Mouse (Mus musculus) embryonic facial prominence, embryonic 15.5 days (tissue): ENCODE measurements at regions not wholly inside any gene's neighbourhood (a gene's known extent, or its start where the extent isn't known, plus 50 kb on each side); places are given as distances from the start of the nearest gene placed in this dataset.

Experiments
- ATAC-seq: fragments of 200-750 bp; cut with Nextera tagmentation; 2 replicates; pipeline ENCODE4 v1.8.0; 2017; ENCODE audit warnings: low read depth, moderate TSS enrichment; ENCODE audit not compliant: insufficient number of reproducible peaks, low FRiP score, low TSS enrichment
- H3K27ac ChIP-seq: fragments of 300-500 bp; sonication (generic); replicated peaks from 2 replicates; pipeline ENCODE4 v1.5.1; 2015; ENCODE audit warnings: mild to moderate bottlenecking, inconsistent platforms
- H3K27me3 ChIP-seq: fragments of 300-500 bp; sonication (generic); 2 replicates; pipeline ENCODE4 v1.6.1; 2015; ENCODE audit warnings: inconsistent platforms
- H3K36me3 ChIP-seq: fragments of 300-500 bp; sonication (generic); 2 replicates; pipeline ENCODE4 v1.6.1; 2015; ENCODE audit warnings: mild to moderate bottlenecking, inconsistent platforms
- H3K4me1 ChIP-seq: fragments of 300-500 bp; sonication (generic); 2 replicates; pipeline ENCODE4 v1.6.1; 2015; ENCODE audit warnings: inconsistent platforms
- H3K4me2 ChIP-seq: fragments of 300-500 bp; sonication (generic); replicated peaks from 2 replicates; pipeline ENCODE4 v1.6.1; 2015; ENCODE audit warnings: mild to moderate bottlenecking, inconsistent platforms
- H3K4me3 ChIP-seq: fragments of 300-500 bp; sonication (generic); replicated peaks from 2 replicates; pipeline ENCODE4 v1.5.1; 2015; ENCODE audit warnings: mild to moderate bottlenecking, inconsistent platforms
- H3K9ac ChIP-seq: fragments of 300-500 bp; sonication (generic); 2 replicates; pipeline ENCODE4 v1.6.1; 2015; ENCODE audit warnings: inconsistent platforms
- H3K9me3 ChIP-seq: fragments of 300-500 bp; sonication (generic); replicated peaks from 2 replicates; pipeline ENCODE4 v1.6.1; 2016; ENCODE audit warnings: inconsistent platforms
- WGBS: fragments of 180-500 bp; shearing (Covaris S2); methylation state at CpG from one replicate; pipeline ENCODE4 v1.1.7; 2015; 5-methylcytosine and 5-hydroxymethylcytosine counted together

DNA sequence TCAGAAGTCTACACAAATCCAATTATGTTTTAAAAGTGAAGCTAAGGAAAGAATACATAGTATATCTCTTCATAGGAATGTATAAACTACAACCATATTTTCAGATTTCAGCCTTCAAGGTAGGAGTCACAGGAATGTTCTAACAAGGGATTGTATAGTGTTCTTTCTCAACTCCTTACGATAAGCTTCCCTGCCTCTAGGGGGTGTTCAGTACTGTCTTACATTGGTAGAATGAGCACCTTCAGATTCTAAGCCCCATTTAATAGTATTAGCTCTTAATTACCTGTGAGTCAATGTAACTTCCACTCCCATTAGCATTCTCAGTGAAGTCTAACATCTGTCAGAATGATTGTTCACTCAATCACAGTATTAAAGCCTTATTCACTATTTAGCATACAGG is 481.5 kb upstream of the Mpdz start:
- Histone ChIP-seq H3K4me2 (no peak overlapping the region), H3K4me1 (peaks cover 32% of the 10 kb centered on the region), H3K9me3 (no peaks in the 10 kb centered on the region), H3K9ac (no peak overlapping the region), H3K27ac (no peak overlapping the region), H3K36me3 (no peaks in the 10 kb centered on the region), H3K4me3 (no peak overlapping the region), H3K27me3 (no peaks in the 10 kb centered on the region)
- no peak for ATAC-seq
- 80% methylated on average over 1 of the region's 1 CpGs for WGBS

DNA sequence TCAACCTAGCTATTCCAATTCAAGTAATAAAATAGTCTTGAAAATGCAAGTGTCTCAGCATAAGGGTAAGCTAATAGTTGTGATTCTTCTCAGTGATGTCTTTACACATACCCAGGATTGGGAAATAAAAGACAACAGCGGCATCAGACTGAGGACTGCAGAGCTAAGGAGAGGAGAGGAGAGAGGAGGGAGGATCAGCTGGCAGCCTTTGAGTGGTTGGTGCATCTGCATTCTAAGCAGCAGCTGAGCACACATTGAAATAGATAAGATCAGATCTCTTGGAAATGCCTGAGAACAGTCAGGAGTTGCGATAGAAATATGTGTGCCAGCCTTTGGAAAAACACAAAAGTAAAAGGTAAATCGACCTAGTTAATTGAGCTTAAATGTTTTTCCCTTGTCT is 480.3 kb upstream of the Mpdz start:
- Histone ChIP-seq H3K36me3 (no peaks in the 10 kb centered on the region), H3K27me3 (no peaks in the 10 kb centered on the region), H3K4me3 (no peak overlapping the region), H3K4me2 (no peak overlapping the region), H3K9me3 (no peaks in the 10 kb centered on the region), H3K4me1 (peaks cover 24% of the 10 kb centered on the region), H3K9ac (no peak overlapping the region), H3K27ac (no peak overlapping the region)
- 61% methylated on average over 3 of the region's 3 CpGs for WGBS
- ATAC-seq: no peak

DNA sequence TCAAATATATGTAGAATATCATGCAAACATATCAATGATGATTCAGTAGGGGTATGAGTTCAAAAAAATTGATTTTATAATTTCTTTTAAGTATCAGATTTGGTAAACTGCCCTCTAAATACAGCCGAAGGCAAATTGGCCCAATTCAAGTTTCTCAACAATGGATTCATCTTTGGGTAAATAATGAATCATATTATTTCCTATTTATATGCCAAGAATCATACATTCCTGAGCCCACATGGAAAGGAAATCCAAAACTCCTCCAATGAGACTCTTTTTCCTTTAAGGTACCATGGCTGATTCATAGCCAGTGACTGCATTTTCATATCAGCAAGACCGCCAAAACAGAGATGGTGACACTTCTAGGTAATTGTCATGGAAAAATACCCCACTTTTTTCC is 472.4 kb upstream of the Mpdz start:
- Histone ChIP-seq H3K9ac (no peak overlapping the region), H3K36me3 (no peaks in the 10 kb centered on the region), H3K9me3 (no peaks in the 10 kb centered on the region), H3K27ac (no peak overlapping the region), H3K4me2 (no peak overlapping the region), H3K4me1 (no peaks in the 10 kb centered on the region), H3K27me3 (no peaks in the 10 kb centered on the region), H3K4me3 (no peak overlapping the region)
- WGBS: 91% methylated on average over 2 of the region's 2 CpGs
- ATAC-seq: no peak

DNA sequence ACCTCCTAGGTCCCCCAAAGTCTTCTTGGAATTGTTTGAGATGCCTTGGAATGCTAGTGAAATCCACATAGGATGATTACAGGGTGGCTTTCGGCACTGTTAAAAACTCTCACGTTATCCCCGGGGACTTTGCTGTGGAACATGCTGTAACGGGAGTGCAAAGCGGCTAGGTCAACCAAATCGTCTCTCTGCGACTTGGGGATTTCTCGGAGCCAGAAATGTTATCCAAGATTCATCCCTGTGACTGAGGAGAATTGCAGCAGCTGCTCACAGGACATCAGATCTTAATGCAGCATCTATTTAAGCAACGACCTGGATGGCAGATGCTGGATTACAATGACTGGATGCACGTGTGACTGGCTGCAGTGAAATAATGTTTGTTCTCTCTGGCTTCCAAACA is 470.7 kb upstream of the Mpdz start:
- no peaks in the 10 kb centered on the region for H3K4me1 ChIP-seq
- H3K4me2 ChIP-seq: no peak overlapping the region
- no peaks in the 10 kb centered on the region for H3K36me3 ChIP-seq
- H3K27me3 ChIP-seq: no peaks in the 10 kb centered on the region
- no peak overlapping the region for H3K4me3 ChIP-seq
- 43% methylated on average over 10 of the region's 10 CpGs for WGBS
- no peaks in the 10 kb centered on the region for H3K9me3 ChIP-seq
- no peak overlapping the region for H3K27ac ChIP-seq
- no peak for ATAC-seq
- no peak overlapping the region for H3K9ac ChIP-seq

DNA sequence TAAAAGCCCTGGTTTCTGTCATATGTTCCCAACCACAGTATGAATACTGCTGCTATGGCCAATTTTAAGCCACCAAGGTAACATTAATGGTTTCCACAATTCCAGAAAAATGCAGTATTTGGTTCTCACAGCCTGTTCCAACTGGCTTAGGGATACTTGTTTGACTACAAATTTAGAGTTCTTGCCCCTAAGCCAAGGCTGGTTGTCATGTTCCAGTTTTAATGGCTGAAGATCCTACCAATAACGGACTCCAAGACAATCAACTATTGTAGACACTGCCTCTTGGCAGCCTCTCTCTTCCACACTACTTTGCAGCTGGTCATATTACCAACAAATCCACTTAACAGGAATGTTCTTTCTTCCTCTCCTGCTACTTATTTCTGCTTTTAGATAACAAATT is 470.0 kb upstream of the Mpdz start:
- no peak overlapping the region for H3K4me2 ChIP-seq
- ATAC-seq: no peak
- H3K4me3 ChIP-seq: no peak overlapping the region
- H3K9ac ChIP-seq: no peak overlapping the region
- H3K27me3 ChIP-seq: no peaks in the 10 kb centered on the region
- no peaks in the 10 kb centered on the region for H3K36me3 ChIP-seq
- no peak overlapping the region for H3K27ac ChIP-seq
- H3K4me1 ChIP-seq: no peaks in the 10 kb centered on the region
- 40% methylated on average over 1 of the region's 1 CpGs for WGBS
- H3K9me3 ChIP-seq: no peaks in the 10 kb centered on the region

DNA sequence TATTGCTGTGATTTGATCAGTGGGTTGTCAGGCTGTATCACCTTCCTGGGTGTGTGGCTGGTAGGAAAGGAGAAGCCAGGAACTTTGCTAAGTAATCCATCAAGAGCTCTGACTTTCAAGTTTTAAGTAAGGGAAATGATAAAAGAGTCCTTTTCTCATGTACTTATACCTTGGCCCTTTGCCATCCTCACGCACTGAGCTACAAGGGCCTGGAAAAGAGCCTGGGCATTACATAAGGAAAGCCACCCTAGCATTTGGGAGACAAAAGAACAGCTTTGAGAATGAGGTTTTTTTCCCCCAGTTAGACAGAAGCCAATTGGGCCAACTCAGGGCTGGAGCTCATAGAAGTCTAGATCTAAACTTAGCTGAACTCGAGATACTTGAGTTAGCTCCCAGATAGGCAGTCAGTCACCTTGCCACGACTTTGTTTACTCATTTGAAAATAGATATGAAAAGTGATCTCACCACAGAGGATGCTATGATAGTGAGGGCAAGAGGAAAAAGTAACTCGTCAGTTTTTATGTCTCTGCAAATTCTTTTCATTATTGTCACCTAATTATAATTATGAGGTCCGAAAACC is 457.4 kb upstream of the Mpdz start:
- Histone ChIP-seq H3K4me3 (no peak overlapping the region), H3K4me2 (no peak overlapping the region), H3K36me3 (no peaks in the 10 kb centered on the region), H3K27me3 (no peaks in the 10 kb centered on the region), H3K27ac (no peak overlapping the region), H3K9ac (no peak overlapping the region), H3K9me3 (no peaks in the 10 kb centered on the region), H3K4me1 (no peaks in the 10 kb centered on the region)
- ATAC-seq: no peak
- 71% methylated on average over 5 of the region's 5 CpGs for WGBS

DNA sequence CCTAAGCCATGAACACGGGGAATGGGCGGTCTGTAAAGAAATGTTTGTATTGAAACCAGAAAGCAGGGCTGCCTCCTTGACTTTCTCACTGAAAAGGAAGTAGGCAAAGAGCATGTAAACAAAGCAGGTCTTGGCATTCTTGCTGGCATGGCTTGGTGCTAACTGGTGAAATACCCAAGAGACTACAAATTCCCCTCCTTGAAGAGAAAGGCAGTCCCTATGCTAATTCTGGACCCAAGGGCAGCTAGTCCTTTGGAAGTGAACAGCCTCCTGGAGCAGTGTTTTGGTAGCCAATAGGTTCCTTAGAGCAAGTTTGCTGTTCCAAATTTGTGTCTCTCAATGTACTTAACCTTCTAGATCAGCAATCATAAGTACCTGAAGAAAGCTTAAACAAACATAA is 456.0 kb upstream of the Mpdz start:
- WGBS: 68% methylated on average over 2 of the region's 2 CpGs
- Histone ChIP-seq H3K4me1 (no peaks in the 10 kb centered on the region), H3K4me3 (no peak overlapping the region), H3K36me3 (no peaks in the 10 kb centered on the region), H3K9ac (no peak overlapping the region), H3K9me3 (no peaks in the 10 kb centered on the region), H3K27ac (no peak overlapping the region), H3K4me2 (no peak overlapping the region), H3K27me3 (no peaks in the 10 kb centered on the region)
- no peak for ATAC-seq

DNA sequence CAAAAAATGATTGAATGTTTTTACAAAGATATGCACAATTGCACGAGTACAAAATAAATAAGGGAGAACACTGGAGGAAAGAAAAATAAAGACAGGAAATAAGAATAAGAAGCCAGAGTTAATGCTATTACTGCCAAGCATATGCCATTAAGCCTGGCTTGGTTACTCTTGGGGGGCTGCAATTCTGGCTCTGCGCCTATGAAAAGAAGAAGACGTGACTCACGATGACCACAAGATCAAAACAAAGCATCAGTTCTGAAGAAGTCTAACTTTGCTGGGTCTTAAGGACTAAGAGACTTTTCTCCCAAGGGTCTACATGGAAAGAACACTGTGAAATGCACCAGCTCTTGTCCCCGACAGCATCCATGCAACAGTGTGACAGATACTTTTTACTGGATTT is 454.8 kb upstream of the Mpdz start:
- H3K4me3 ChIP-seq: no peak overlapping the region
- ATAC-seq: no peak
- H3K27me3 ChIP-seq: no peaks in the 10 kb centered on the region
- H3K27ac ChIP-seq: no peak overlapping the region
- WGBS: 64% methylated on average over 5 of the region's 5 CpGs
- no peak overlapping the region for H3K4me2 ChIP-seq
- no peaks in the 10 kb centered on the region for H3K4me1 ChIP-seq
- no peaks in the 10 kb centered on the region for H3K36me3 ChIP-seq
- no peak overlapping the region for H3K9ac ChIP-seq
- no peaks in the 10 kb centered on the region for H3K9me3 ChIP-seq

DNA sequence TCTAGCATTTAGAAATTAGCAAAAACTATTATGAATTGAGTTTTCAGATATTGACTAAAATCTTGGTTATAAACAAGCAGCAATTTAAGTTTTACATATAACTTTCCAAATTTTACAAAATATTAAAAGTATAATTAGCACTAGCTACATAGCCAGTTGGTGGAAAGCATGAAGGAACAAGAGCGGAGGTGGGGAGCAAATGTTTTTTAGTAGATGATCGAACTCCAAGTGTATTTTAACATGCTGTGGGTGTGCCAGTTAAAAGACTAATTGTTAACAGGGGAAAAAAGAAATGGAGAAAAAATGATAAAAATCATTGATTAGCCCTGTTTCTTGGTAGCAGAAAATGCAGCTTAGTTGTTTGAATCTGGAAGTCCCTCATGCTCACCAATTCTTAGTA is 426.3 kb upstream of the Mpdz start:
- Histone ChIP-seq H3K27ac (no peak overlapping the region), H3K4me1 (no peaks in the 10 kb centered on the region), H3K27me3 (no peaks in the 10 kb centered on the region), H3K9me3 (no peaks in the 10 kb centered on the region), H3K4me3 (no peak overlapping the region), H3K36me3 (no peaks in the 10 kb centered on the region), H3K4me2 (no peak overlapping the region), H3K9ac (no peak overlapping the region)
- ATAC-seq: no peak
- 87% methylated on average over 2 of the region's 2 CpGs for WGBS

DNA sequence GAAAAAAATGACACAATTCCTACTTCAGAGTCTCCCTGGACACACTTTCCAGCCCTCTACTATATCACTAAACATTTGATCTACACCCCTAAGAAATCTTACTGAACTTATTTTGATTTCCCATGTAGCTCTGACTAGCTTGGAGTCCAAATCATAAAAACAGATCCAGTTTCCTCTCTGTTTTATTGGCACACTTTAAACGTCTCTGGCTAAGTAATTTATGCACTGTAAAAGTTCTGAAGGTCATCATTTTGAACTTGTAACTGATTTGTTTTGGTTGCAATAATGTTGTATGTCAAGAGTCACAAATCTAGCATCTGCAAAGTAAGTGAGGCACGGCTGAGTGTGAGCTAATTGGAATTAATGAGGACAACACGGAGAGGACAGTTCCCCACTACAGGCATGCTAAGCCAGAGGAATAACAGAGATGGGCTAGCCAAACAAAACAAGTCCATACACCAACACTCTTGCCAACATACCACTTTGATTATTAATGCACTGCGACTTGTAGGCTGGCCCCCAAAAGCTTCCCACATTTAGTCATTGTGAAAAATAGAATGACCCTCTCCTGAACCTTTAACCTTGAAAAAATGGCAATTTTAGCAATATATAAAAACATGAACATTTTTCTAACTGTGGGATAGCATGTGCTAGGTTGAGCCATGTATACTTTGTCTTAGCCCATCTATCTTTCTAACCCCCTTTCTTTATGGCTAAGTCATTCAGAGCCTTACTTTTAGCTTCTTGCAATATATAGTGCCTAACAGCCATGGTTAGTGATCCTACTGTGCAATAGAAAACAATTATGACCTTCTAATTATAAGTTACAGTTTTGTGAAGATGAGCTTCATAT is 399.3 kb upstream of the Mpdz start:
- H3K4me2 ChIP-seq: no peak overlapping the region
- H3K9me3 ChIP-seq: no peaks in the 10 kb centered on the region
- H3K27ac ChIP-seq: no peak overlapping the region
- no peaks in the 10 kb centered on the region for H3K4me1 ChIP-seq
- H3K9ac ChIP-seq: no peak overlapping the region
- no peaks in the 10 kb centered on the region for H3K36me3 ChIP-seq
- WGBS: 48% methylated on average over 4 of the region's 4 CpGs
- H3K27me3 ChIP-seq: no peaks in the 10 kb centered on the region
- no peak for ATAC-seq
- H3K4me3 ChIP-seq: no peak overlapping the region

DNA sequence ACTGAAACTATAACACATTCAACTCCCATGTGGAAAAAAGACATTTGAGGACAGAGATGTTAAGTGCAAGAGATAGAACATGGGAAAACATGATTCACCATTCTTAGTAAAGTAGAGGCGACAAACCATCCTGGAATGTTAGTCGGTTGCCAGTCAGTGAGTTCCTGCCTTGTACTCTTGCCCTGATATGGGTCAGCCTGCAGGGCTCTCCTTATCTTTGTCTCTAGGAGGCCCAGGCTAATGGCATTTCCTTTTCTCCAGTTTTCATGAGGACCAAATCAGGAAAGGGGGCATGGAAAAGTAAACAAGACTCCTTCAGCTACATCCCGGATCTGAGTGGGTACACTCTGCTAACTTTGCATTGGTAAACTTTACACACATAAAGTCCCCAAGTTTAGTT is 387.4 kb upstream of the Mpdz start:
- Histone ChIP-seq H3K9me3 (no peaks in the 10 kb centered on the region), H3K27ac (no peak overlapping the region), H3K27me3 (no peaks in the 10 kb centered on the region), H3K36me3 (no peaks in the 10 kb centered on the region), H3K4me2 (no peak overlapping the region), H3K9ac (no peak overlapping the region), H3K4me3 (no peak overlapping the region), H3K4me1 (no peaks in the 10 kb centered on the region)
- no peak for ATAC-seq
- 52% methylated on average over 3 of the region's 3 CpGs for WGBS

DNA sequence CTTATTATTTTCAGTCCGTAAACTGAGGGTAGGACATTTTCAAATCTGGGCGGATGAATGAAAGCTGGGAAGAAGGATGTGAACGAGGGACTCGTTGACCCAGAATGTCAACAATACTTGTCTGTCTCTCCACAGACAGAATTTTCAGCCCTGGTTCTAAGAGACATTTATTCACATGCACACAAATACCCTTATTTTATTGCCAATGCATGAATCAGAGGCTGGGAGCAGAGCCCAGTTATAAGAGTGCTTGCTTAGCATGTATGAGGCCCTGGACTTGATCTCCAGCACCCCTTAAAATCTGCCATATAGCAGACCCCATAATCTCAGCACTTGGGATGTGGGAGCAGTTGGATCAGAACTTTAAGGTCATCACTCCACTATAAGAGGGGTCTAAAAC is 384.8 kb upstream of the Mpdz start:
- no peaks in the 10 kb centered on the region for H3K27me3 ChIP-seq
- no peak for ATAC-seq
- H3K27ac ChIP-seq: no peak overlapping the region
- H3K9me3 ChIP-seq: no peaks in the 10 kb centered on the region
- no peak overlapping the region for H3K9ac ChIP-seq
- H3K4me1 ChIP-seq: peaks cover 4% of the 10 kb centered on the region; the same call in 1 of the 2 replicates
- no peaks in the 10 kb centered on the region for H3K36me3 ChIP-seq
- WGBS: 78% methylated on average over 4 of the region's 4 CpGs
- H3K4me2 ChIP-seq: no peak overlapping the region
- no peak overlapping the region for H3K4me3 ChIP-seq
